Mouse (Mus musculus): ENCODE data around the gene Ccnf. TPM values are rescaled to one million over a fixed set of nuclear protein-coding genes. Genes with fewer than 3 reads are reported as not detected.
A peak's percentile ranks its signal among the peaks of the same experiment; 100 is the strongest.

Gene Ccnf
- total and polyA plus RNA-seq, 2 experiments = 3.0 to 5.5 TPM

GRCm38 (mm10) chr17:24236921-24237320 lies 14.4 kb downstream of the Ccnf start:
- no peak for TF ChIP-seq CTCF (IDR thresholded peaks at IDR 0.05; ENCODE audit: low read depth, low read length)
- TF ChIP-seq POLR2A (IDR thresholded peaks at IDR 0.05; ENCODE audit: extremely low read depth, insufficient read depth, low read length) = no peak
- Histone ChIP-seq H3K4me1 (ENCODE audit: control insufficient read depth, insufficient read depth, low read length) (no peaks in the 10 kb centered on the region), H3K27ac (replicated peaks; ENCODE audit: insufficient read depth, low read depth, low read length) (no peak overlapping the region), H3K27me3 (ENCODE audit: control insufficient read depth, insufficient read depth, low read length) (no peaks in the 10 kb centered on the region), H3K79me2 (ENCODE audit: control insufficient read depth, insufficient read depth, low read length) (no peaks in the 10 kb centered on the region), H3K4me3 (ENCODE audit: insufficient read depth, low read depth, low read length) (no peak overlapping the region), H3K9ac (ENCODE audit: low read depth, low read length) (no peak overlapping the region), H3K36me3 (ENCODE audit: control insufficient read depth, insufficient read depth, low read length) (peaks cover 4% of the 10 kb centered on the region; the same call in 1 of the 2 replicates)
- 82% methylated on average over 7 of the region's 7 CpGs for WGBS
- peak; percentile 54 for DNase-seq (ENCODE audit: extremely low read depth, low read depth, low spot score)

GRCm38 (mm10) chr17:24236479-24236878 lies 14.8 kb downstream of the Ccnf start:
- Histone ChIP-seq H3K79me2 (ENCODE audit: control insufficient read depth, insufficient read depth, low read length) (no peaks in the 10 kb centered on the region), H3K4me3 (ENCODE audit: insufficient read depth, low read depth, low read length) (no peak overlapping the region), H3K27me3 (ENCODE audit: control insufficient read depth, insufficient read depth, low read length) (no peaks in the 10 kb centered on the region), H3K36me3 (ENCODE audit: control insufficient read depth, insufficient read depth, low read length) (peaks cover 4% of the 10 kb centered on the region; the same call in 1 of the 2 replicates), H3K27ac (replicated peaks; ENCODE audit: insufficient read depth, low read depth, low read length) (no peak overlapping the region), H3K4me1 (ENCODE audit: control insufficient read depth, insufficient read depth, low read length) (no peaks in the 10 kb centered on the region), H3K9ac (ENCODE audit: low read depth, low read length) (no peak overlapping the region)
- WGBS = 94% methylated on average over 1 of the region's 1 CpGs
- TF ChIP-seq POLR2A (IDR thresholded peaks at IDR 0.05; ENCODE audit: extremely low read depth, insufficient read depth, low read length) (no peak), CTCF (IDR thresholded peaks at IDR 0.05; ENCODE audit: low read depth, low read length) (no peak)
- no peak for DNase-seq (ENCODE audit: extremely low read depth, low read depth, low spot score)

GRCm38 (mm10) chr17:24227941-24228340 lies 23.3 kb downstream of the Ccnf start:
- Histone ChIP-seq H3K9ac (ENCODE audit: low read depth, low read length) (no peak overlapping the region), H3K4me3 (ENCODE audit: insufficient read depth, low read depth, low read length) (no peak overlapping the region), H3K36me3 (ENCODE audit: control insufficient read depth, insufficient read depth, low read length) (no peaks in the 10 kb centered on the region; the same call in 1 of the 2 replicates), H3K27ac (replicated peaks; ENCODE audit: insufficient read depth, low read depth, low read length) (peak overlapping the region; percentile 10; the same call in 1 of the 2 replicates), H3K27me3 (ENCODE audit: control insufficient read depth, insufficient read depth, low read length) (no peaks in the 10 kb centered on the region), H3K4me1 (ENCODE audit: control insufficient read depth, insufficient read depth, low read length) (peaks cover 29% of the 10 kb centered on the region), H3K79me2 (ENCODE audit: control insufficient read depth, insufficient read depth, low read length) (peaks cover 7% of the 10 kb centered on the region; the same call in 1 of the 2 replicates)
- WGBS = 86% methylated on average over 7 of the region's 7 CpGs
- no peak for DNase-seq (ENCODE audit: extremely low read depth, low read depth, low spot score)
- TF ChIP-seq POLR2A (IDR thresholded peaks at IDR 0.05; ENCODE audit: extremely low read depth, insufficient read depth, low read length) = no peak
- TF ChIP-seq CTCF (IDR thresholded peaks at IDR 0.05; ENCODE audit: low read depth, low read length) = no peak

GRCm38 (mm10) chr17:24226721-24227120 lies 24.6 kb downstream of the Ccnf start:
- Histone ChIP-seq H3K27ac (replicated peaks; ENCODE audit: insufficient read depth, low read depth, low read length) (peak overlapping the region; percentile 96), H3K79me2 (ENCODE audit: control insufficient read depth, insufficient read depth, low read length) (peaks cover 7% of the 10 kb centered on the region; the same call in 1 of the 2 replicates), H3K4me1 (ENCODE audit: control insufficient read depth, insufficient read depth, low read length) (peaks cover 37% of the 10 kb centered on the region), H3K36me3 (ENCODE audit: control insufficient read depth, insufficient read depth, low read length) (no peaks in the 10 kb centered on the region; the same call in 1 of the 2 replicates), H3K27me3 (ENCODE audit: control insufficient read depth, insufficient read depth, low read length) (no peaks in the 10 kb centered on the region), H3K9ac (ENCODE audit: low read depth, low read length) (peak overlapping the region; percentile 84), H3K4me3 (ENCODE audit: insufficient read depth, low read depth, low read length) (peak overlapping the region; percentile 60)
- TF ChIP-seq POLR2A (IDR thresholded peaks at IDR 0.05; ENCODE audit: extremely low read depth, insufficient read depth, low read length) (0 out of 2 replicates have a peak, but pooled peaks have one; percentile 40), CTCF (IDR thresholded peaks at IDR 0.05; ENCODE audit: low read depth, low read length) (no peak)
- peak; percentile 95 for DNase-seq (ENCODE audit: extremely low read depth, low read depth, low spot score)
- WGBS = 31% methylated on average over 8 of the region's 8 CpGs

- Histone ChIP-seq H3K4me1 (ENCODE audit: control insufficient read depth, insufficient read depth, low read length) (peaks cover 41% of the 10 kb centered on the region), H3K36me3 (ENCODE audit: control insufficient read depth, insufficient read depth, low read length) (no peaks in the 10 kb centered on the region; the same call in 1 of the 2 replicates), H3K79me2 (ENCODE audit: control insufficient read depth, insufficient read depth, low read length) (peaks cover 7% of the 10 kb centered on the region; the same call in 1 of the 2 replicates), H3K27ac (replicated peaks; ENCODE audit: insufficient read depth, low read depth, low read length) (peak overlapping the region; percentile 96), H3K27me3 (ENCODE audit: control insufficient read depth, insufficient read depth, low read length) (no peaks in the 10 kb centered on the region), H3K9ac (ENCODE audit: low read depth, low read length) (peak overlapping the region; percentile 84), H3K4me3 (ENCODE audit: insufficient read depth, low read depth, low read length) (peak overlapping the region; percentile 60)
- TF ChIP-seq POLR2A (IDR thresholded peaks at IDR 0.05; ENCODE audit: extremely low read depth, insufficient read depth, low read length) (no peak), CTCF (IDR thresholded peaks at IDR 0.05; ENCODE audit: low read depth, low read length) (no peak)
- WGBS = 81% methylated on average over 5 of the region's 5 CpGs
- DNase-seq (ENCODE audit: extremely low read depth, low read depth, low spot score) = no peak
These were observed 25.4 kb downstream of the Ccnf start for GRCm38 (mm10) chr17:24225851-24226250.

- peak; percentile 96 for DNase-seq (ENCODE audit: extremely low read depth, low read depth, low spot score)
- Histone ChIP-seq H3K27ac (replicated peaks; ENCODE audit: insufficient read depth, low read depth, low read length) (peak overlapping the region; percentile 96), H3K4me1 (ENCODE audit: control insufficient read depth, insufficient read depth, low read length) (peaks cover 41% of the 10 kb centered on the region), H3K9ac (ENCODE audit: low read depth, low read length) (peak overlapping the region; percentile 84), H3K36me3 (ENCODE audit: control insufficient read depth, insufficient read depth, low read length) (no peaks in the 10 kb centered on the region; the same call in 1 of the 2 replicates), H3K79me2 (ENCODE audit: control insufficient read depth, insufficient read depth, low read length) (peaks cover 14% of the 10 kb centered on the region; the same call in 1 of the 2 replicates), H3K27me3 (ENCODE audit: control insufficient read depth, insufficient read depth, low read length) (no peaks in the 10 kb centered on the region), H3K4me3 (ENCODE audit: insufficient read depth, low read depth, low read length) (peak overlapping the region; percentile 60; the same call in 1 of the 2 replicates)
- WGBS = 21% methylated on average over 10 of the region's 10 CpGs
- peak; percentile 66; the same call in 1 of the 2 replicates for TF ChIP-seq POLR2A (IDR thresholded peaks at IDR 0.05; ENCODE audit: extremely low read depth, insufficient read depth, low read length)
- no peak for TF ChIP-seq CTCF (IDR thresholded peaks at IDR 0.05; ENCODE audit: low read depth, low read length)
These were observed 26.5 kb downstream of the Ccnf start for GRCm38 (mm10) chr17:24224741-24225140.
